Mouse (Mus musculus) midbrain, embryonic 13.5 days (tissue): ENCODE measurements around the gene Uchl4. TPM values are rescaled to one million over a fixed set of nuclear protein-coding genes. Genes with fewer than 3 reads are reported as not detected.

ENCODE experiments used
- ATAC-seq: fragments of 200-750 bp; cut with Nextera tagmentation; 2 replicates; pipeline ENCODE4 v1.8.0; 2017; ENCODE audit warnings: mild to moderate bottlenecking, moderate TSS enrichment, moderate library complexity
- H3K27ac ChIP-seq: fragments of 300-500 bp; sonication (generic); 2 replicates; pipeline ENCODE4 v1.5.1; 2015; ENCODE audit warnings: inconsistent platforms, mild to moderate bottlenecking, moderate library complexity
- H3K27me3 ChIP-seq: fragments of 300-500 bp; sonication (generic); 2 replicates; pipeline ENCODE4 v1.6.1; 2015; ENCODE audit warnings: mild to moderate bottlenecking, inconsistent platforms
- H3K36me3 ChIP-seq: fragments of 300-500 bp; sonication (generic); 2 replicates; pipeline ENCODE4 v1.6.1; 2015; ENCODE audit warnings: mild to moderate bottlenecking, inconsistent platforms
- H3K4me1 ChIP-seq: fragments of 300-500 bp; sonication (generic); replicated peaks from 2 replicates; pipeline ENCODE4 v1.6.1; 2015; ENCODE audit warnings: inconsistent platforms
- H3K4me2 ChIP-seq: fragments of 300-500 bp; sonication (generic); replicated peaks from 2 replicates; pipeline ENCODE4 v1.6.1; 2015; ENCODE audit warnings: moderate library complexity, mild to moderate bottlenecking, inconsistent platforms
- H3K4me3 ChIP-seq: fragments of 300-500 bp; sonication (generic); replicated peaks from 2 replicates; pipeline ENCODE4 v1.5.1; 2015; ENCODE audit warnings: mild to moderate bottlenecking, inconsistent platforms
- H3K9ac ChIP-seq: fragments of 300-500 bp; sonication (generic); replicated peaks from 2 replicates; pipeline ENCODE4 v1.6.1; 2015; ENCODE audit warnings: mild to moderate bottlenecking, inconsistent platforms
- H3K9me3 ChIP-seq: fragments of 300-500 bp; sonication (generic); 2 replicates; pipeline ENCODE4 v1.6.1; 2016; ENCODE audit warnings: mild to moderate bottlenecking, inconsistent platforms
- WGBS: fragments of 180-500 bp; shearing (Covaris S2); methylation state at CpG from one replicate; pipeline ENCODE4 v1.1.7; 2015; 5-methylcytosine and 5-hydroxymethylcytosine counted together
- microRNA-seq: library from miRNA; unstranded; fragments of <30 nt; microRNA quantifications from one replicate; pipeline ENCODE4, GENCODE M21; 2016
- polyA plus RNA-seq: library from polyadenylated mRNA; unstranded; fragments of >200 nt; fragmentation: Nextera tagmentation; extraction: Ambion mirVana; gene quantifications from 2 replicates; pipeline ENCODE4 v1.2.1, GENCODE M21; 2015

The Uchl4 gene
- polyA plus RNA-seq, 1 experiment from 2014 or later = 2.8 TPM

DNA sequence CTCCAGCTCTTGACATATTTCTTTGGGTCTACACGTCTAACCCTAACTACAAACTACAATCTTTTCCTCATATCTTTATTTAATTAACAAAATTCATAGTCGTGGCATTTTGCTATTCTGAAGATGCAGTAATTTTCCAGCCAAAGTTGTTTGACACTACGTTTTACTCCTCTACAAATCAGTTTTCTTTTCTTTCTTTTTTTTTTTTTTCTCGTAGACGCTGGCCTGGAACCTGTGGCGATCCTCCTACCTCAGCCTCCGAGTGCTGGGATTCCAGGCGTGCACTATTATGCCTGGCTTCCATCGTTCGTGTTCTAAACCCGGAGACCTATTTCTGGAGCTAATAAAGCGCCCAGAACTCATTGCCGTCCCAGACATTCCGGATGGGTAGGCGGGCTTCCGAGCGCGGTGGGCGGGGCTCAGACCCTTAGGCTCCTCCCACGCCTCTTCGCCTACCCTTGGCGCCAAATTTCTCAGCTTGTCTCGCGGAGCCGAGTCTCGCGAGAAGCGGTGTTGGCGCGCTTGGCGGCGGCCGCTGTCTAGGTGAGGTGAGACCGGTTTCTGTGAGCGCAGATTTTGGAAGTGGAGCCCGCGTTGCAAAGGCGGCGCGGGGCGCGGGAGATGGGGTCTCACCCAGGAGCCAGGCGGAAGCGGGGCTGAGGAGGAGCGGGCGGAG is 46.2 kb downstream of the Uchl4 start, which contains the start of gene Tipin:
Tipin (plus strand) TSS at position 477 of the 676 bp plus-strand sequence.
- H3K27ac ChIP-seq = peak within 1 kb of the TSS; percentile 77
- no peaks in the 10 kb centered on the region for H3K36me3 ChIP-seq
- peak within 1 kb of the TSS; percentile 89 for H3K9ac ChIP-seq
- H3K4me3 ChIP-seq = peak within 1 kb of the TSS; percentile 79
- ATAC-seq = peak; percentile 96
- no peaks in the 10 kb centered on the region for H3K27me3 ChIP-seq
- WGBS = 3% methylated on average over 46 of the region's 46 CpGs
- H3K4me2 ChIP-seq = peak within 1 kb of the TSS; percentile 78
- H3K9me3 ChIP-seq = no peaks in the 10 kb centered on the region
- H3K4me1 ChIP-seq = peaks cover 9% of the 10 kb centered on the region

DNA sequence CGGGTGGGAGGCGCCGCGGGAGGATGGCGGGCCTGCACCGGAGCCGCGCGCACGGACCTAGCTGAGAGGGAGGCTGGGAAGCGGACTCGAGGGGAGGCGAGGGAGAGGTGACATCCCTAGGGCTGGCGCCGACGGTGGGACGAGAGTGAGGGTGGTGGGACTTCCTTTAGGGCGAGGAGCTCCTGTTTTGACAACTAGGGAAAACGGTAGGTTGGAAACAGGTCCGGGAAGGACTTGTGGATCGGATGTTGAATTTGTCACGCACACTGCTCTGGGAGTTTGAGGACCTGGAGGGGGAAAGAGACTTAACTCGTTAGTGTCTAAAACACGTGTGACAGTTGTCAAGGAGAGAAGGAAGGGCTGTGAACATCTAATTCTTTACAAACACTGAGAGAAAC is 46.8 kb downstream of the Uchl4 start:
- Histone ChIP-seq H3K9me3 (no peaks in the 10 kb centered on the region), H3K4me3 (peak overlapping the region; percentile 79), H3K9ac (peak overlapping the region; percentile 89), H3K27me3 (no peaks in the 10 kb centered on the region), H3K27ac (peak overlapping the region; percentile 77), H3K4me2 (peak overlapping the region; percentile 78), H3K4me1 (peaks cover 9% of the 10 kb centered on the region), H3K36me3 (no peaks in the 10 kb centered on the region)
- peak; percentile 94 for ATAC-seq
- under 1% methylated on average over 24 of the region's 24 CpGs for WGBS

DNA sequence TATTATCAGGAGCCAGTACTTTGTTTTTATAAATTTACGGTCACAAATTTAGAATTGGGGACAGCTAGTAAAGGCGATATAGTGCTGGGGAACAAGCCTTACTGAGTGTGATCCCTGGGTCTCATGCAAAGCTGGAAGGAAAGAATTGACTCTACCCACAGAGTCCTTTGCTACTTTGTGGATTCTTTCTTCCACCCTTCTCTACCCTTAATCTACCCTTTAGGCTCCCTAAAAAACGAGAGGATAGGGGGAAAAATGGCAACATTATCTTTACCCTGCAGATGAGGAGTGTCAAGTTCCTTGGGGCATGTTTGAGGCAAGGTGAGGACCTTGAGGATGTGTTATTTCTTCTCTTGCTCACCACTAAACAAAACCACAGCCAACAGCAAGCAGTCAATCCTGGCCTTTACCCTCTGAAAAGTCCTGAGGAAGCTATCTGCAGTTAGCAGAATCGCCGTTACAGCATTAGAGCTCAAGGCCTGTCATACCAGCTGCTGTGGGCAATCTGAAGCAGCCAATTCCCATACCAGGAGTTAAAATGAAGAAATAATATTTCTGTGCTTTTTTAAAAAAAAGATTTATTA is 47.5 kb downstream of the Uchl4 start:
- Histone ChIP-seq H3K9me3 (no peaks in the 10 kb centered on the region), H3K4me2 (peak overlapping the region; percentile 78), H3K27ac (no peak overlapping the region), H3K9ac (peak overlapping the region; percentile 89), H3K4me3 (peak overlapping the region; percentile 79), H3K4me1 (peaks cover 9% of the 10 kb centered on the region), H3K36me3 (no peaks in the 10 kb centered on the region), H3K27me3 (no peaks in the 10 kb centered on the region)
- no peak for ATAC-seq
- WGBS = 76% methylated on average over 5 of the region's 5 CpGs

Small RNAs within 50 kb of the gene (microRNA-seq; reads per million reads assigned to microRNA genes)
- gene Gm24106 = not detected

Other genes with a start within 250 kb of the Uchl4 start
- 1.2 and 2.4 TPM in 2 replicates for gene Smad6, start 213.1 kb upstream of the Uchl4 start, polyA plus RNA-seq
- gene Lctl, start 118.1 kb upstream of the Uchl4 start, polyA plus RNA-seq = not detected in 2 replicates
- gene Zwilch, start 62.1 kb upstream of the Uchl4 start, polyA plus RNA-seq = 9.3 and 10.9 TPM in 2 replicates
- 668 and 675 TPM in 2 replicates for gene Rpl4, start 61.8 kb upstream of the Uchl4 start, polyA plus RNA-seq
- gene Snapc5, start 55.9 kb upstream of the Uchl4 start, polyA plus RNA-seq = 39.2 and 44.9 TPM in 2 replicates
- gene Map2k1, start 18.4 kb downstream of the Uchl4 start, polyA plus RNA-seq = 41.6 and 46.6 TPM in 2 replicates
- gene Tipin, start 46.4 kb downstream of the Uchl4 start, polyA plus RNA-seq = 110 and 133 TPM in 2 replicates
- gene Dis3l, start 106.1 kb downstream of the Uchl4 start, polyA plus RNA-seq = 21.6 and 22.5 TPM in 2 replicates
- gene Megf11, start 150.4 kb downstream of the Uchl4 start, polyA plus RNA-seq = 9.4 and 10.2 TPM in 2 replicates